Mouse (Mus musculus) liver, postnatal 0 days (tissue): ENCODE data around the gene Itpr2.

ENCODE experiments used
- CTCF ChIP-seq: sonication (generic); IDR thresholded peaks from 2 replicates; pipeline ENCODE4 v1.5.1; 2016; ENCODE audit warnings: antibody characterized with exemption, low read depth
- EP300 ChIP-seq: IDR thresholded peaks from 2 replicates; pipeline ENCODE4 v1.6.1; 2016; ENCODE audit warnings: antibody characterized with exemption, low read depth, mild to moderate bottlenecking

GRCm38 (mm10) chr6:146302574-146303130, 199.4 kb downstream of the Itpr2 start:
- no peak for TF ChIP-seq EP300
- no peak for TF ChIP-seq CTCF
